Mouse (Mus musculus): ENCODE results near the gene Setd3. TPM values are rescaled to one million over a fixed set of nuclear protein-coding genes. Genes with fewer than 3 reads are reported as not detected.
A peak's percentile ranks its signal among the peaks of the same experiment; 100 is the strongest.

Setd3 gene
- polyA plus RNA-seq, 1 experiment from 2014 or later, result 93.0 TPM

GRCm38 (mm10) chr12:108193878-108194277 is 14.8 kb upstream of the Setd3 start:
- WGBS, result 83% methylated on average over 5 of the region's 5 CpGs
- H3K4me3 ChIP-seq (replicated peaks; ENCODE audit: low read length), result no peak overlapping the region
- peak; percentile 37; the same call in 1 of the 2 replicates for ATAC-seq (ENCODE audit: insufficient read depth, low FRiP score)
- no peaks in the 10 kb centered on the region for H3K27me3 ChIP-seq (ENCODE audit: control insufficient read depth, insufficient read depth, low read length)
- H3K4me1 ChIP-seq (ENCODE audit: control insufficient read depth, insufficient read depth, low read length), result no peaks in the 10 kb centered on the region
- H3K36me3 ChIP-seq (ENCODE audit: control insufficient read depth, insufficient read depth, low read length), result peaks cover 19% of the 10 kb centered on the region
- H3K9me3 ChIP-seq (replicated peaks; ENCODE audit: control insufficient read depth, low read length), result no peaks in the 10 kb centered on the region
- H3K4me2 ChIP-seq (ENCODE audit: low read depth, low read length), result no peak overlapping the region
- H3K27ac ChIP-seq (ENCODE audit: low read length), result no peak overlapping the region; the same call in 1 of the 2 replicates
- H3K9ac ChIP-seq (ENCODE audit: low read length), result no peak overlapping the region

- H3K27ac ChIP-seq (ENCODE audit: low read length), result no peak overlapping the region
- H3K27me3 ChIP-seq (ENCODE audit: control insufficient read depth, insufficient read depth, low read length), result no peaks in the 10 kb centered on the region
- H3K4me3 ChIP-seq (replicated peaks; ENCODE audit: low read length), result no peak overlapping the region
- H3K9ac ChIP-seq (ENCODE audit: low read length), result no peak overlapping the region
- H3K4me2 ChIP-seq (ENCODE audit: low read depth, low read length), result no peak overlapping the region
- WGBS, result 90% methylated on average over 6 of the region's 6 CpGs
- no peaks in the 10 kb centered on the region for H3K9me3 ChIP-seq (replicated peaks; ENCODE audit: control insufficient read depth, low read length)
- no peak for ATAC-seq (ENCODE audit: insufficient read depth, low FRiP score)
- peaks cover 17% of the 10 kb centered on the region for H3K36me3 ChIP-seq (ENCODE audit: control insufficient read depth, insufficient read depth, low read length)
- no peaks in the 10 kb centered on the region for H3K4me1 ChIP-seq (ENCODE audit: control insufficient read depth, insufficient read depth, low read length)
Measured at GRCm38 (mm10) chr12:108187541-108188091, 8.5 kb upstream of the Setd3 start.

DNA sequence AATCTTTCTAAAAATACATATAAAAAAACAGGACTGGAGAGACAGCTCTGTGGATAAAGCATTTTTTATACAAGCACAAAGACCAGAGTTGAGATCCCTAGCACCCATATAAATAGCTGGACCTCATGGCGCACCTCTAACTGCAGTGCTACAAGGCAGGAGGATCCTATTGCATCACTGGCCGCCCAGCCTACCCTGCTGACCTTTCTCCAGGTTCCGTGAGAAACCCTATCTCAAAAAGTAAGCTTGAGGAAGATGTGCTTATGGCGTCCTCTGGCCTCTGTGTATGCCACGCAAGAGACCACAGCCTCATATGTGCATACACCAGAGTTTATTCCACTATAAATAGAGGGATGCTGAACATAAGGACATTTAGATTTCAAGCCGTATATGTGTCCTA is 2.6 kb upstream of the Setd3 start:
- no peak overlapping the region for H3K27ac ChIP-seq (ENCODE audit: low read length)
- H3K4me3 ChIP-seq (replicated peaks; ENCODE audit: low read length), result no peak overlapping the region
- H3K4me2 ChIP-seq (ENCODE audit: low read depth, low read length), result no peak overlapping the region
- WGBS, result 91% methylated on average over 6 of the region's 6 CpGs
- peaks cover 4% of the 10 kb centered on the region for H3K36me3 ChIP-seq (ENCODE audit: control insufficient read depth, insufficient read depth, low read length)
- peaks cover 20% of the 10 kb centered on the region for H3K4me1 ChIP-seq (ENCODE audit: control insufficient read depth, insufficient read depth, low read length)
- H3K9me3 ChIP-seq (replicated peaks; ENCODE audit: control insufficient read depth, low read length), result no peaks in the 10 kb centered on the region
- H3K27me3 ChIP-seq (ENCODE audit: control insufficient read depth, insufficient read depth, low read length), result no peaks in the 10 kb centered on the region
- H3K9ac ChIP-seq (ENCODE audit: low read length), result no peak overlapping the region
- no peak for ATAC-seq (ENCODE audit: insufficient read depth, low FRiP score)

GRCm38 (mm10) chr12:108179321-108180266 is 480 bp upstream of the Setd3 start, which contains the start of gene Ccnk:
Gene Ccnk, plus strand, starts transcription at chr12:108179579.
- WGBS, result under 1% methylated on average over 79 of the region's 82 CpGs
- H3K4me2 ChIP-seq (ENCODE audit: low read depth, low read length), result peak within 1 kb of the TSS; percentile 91
- H3K27ac ChIP-seq (ENCODE audit: low read length), result peak within 1 kb of the TSS; percentile 97
- no peaks in the 10 kb centered on the region for H3K9me3 ChIP-seq (replicated peaks; ENCODE audit: control insufficient read depth, low read length)
- no peaks in the 10 kb centered on the region for H3K27me3 ChIP-seq (ENCODE audit: control insufficient read depth, insufficient read depth, low read length)
- peak within 1 kb of the TSS; percentile 98 for H3K4me3 ChIP-seq (replicated peaks; ENCODE audit: low read length)
- H3K4me1 ChIP-seq (ENCODE audit: control insufficient read depth, insufficient read depth, low read length), result peaks cover 29% of the 10 kb centered on the region
- H3K36me3 ChIP-seq (ENCODE audit: control insufficient read depth, insufficient read depth, low read length), result no peaks in the 10 kb centered on the region
- peak; percentile 97 for ATAC-seq (ENCODE audit: insufficient read depth, low FRiP score)
- peak within 1 kb of the TSS; percentile 99 for H3K9ac ChIP-seq (ENCODE audit: low read length)

DNA sequence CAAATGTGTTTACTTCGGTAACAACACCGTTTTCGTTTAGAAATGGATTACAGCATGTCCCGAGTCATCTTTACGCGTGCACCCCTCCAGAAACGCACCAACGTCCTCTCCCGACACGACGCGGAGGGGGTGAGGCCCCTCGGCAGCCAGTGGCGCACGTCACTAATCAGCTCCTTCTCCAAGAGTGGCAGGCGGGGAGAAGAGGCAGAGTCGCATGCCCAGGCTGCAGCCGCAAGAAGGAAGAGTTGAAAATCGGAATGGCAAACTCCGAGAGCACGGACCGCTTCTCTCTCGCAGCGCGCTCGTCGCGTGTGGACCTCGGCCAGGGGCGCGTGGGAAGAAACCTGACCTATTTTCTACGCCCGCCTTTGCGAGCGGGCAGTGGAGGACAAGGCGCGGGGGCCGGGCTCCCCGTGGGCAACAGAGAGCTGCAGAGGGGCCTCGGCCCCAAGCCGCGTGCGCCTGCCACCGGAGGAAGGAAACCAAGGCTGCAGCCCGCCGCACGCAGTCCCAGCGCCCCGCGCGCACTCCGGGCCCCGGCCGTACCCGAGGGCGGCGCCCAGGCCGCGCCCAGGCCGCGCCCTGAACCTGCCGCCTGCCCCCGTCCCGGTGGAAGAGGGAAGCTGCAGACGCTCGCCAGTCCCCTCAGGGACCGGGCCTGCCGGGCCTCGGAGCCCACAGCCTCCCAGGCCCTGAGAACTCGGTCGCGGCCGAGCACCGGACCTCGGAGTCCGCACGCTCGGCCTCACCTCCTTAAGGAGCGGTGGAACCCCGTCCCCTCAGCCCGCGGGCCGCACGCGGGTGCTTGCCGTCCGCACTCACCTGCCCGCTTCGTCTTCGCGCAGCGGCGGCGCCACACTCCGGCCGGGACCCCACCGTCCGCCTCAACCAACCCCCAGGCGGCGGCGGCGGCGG is 526 bp downstream of the Setd3 start:
- WGBS, result under 1% methylated on average over 102 of the region's 103 CpGs

DNA sequence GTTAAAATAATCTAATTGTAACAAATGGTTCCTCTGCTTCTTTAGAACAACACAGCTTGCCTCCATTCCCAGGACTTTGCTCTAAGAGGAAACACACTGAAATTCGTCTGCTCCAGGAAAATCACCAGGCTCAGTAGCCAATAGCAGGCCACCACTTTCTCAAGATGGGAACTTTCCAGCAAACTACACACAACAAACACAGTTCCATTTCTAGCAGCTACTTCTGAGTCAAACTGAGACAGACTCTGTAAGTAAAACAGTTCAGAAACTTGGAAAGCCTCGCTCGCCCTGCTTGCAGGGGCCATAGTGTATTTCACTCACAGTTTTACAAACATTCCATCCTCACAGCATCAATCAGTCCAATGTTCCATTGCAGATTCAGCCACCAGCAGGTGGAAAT is 2.7 kb downstream of the Setd3 start:
- no peak overlapping the region for H3K27ac ChIP-seq (ENCODE audit: low read length)
- no peaks in the 10 kb centered on the region for H3K36me3 ChIP-seq (ENCODE audit: control insufficient read depth, insufficient read depth, low read length)
- no peaks in the 10 kb centered on the region for H3K9me3 ChIP-seq (replicated peaks; ENCODE audit: control insufficient read depth, low read length)
- no peak overlapping the region for H3K9ac ChIP-seq (ENCODE audit: low read length)
- H3K27me3 ChIP-seq (ENCODE audit: control insufficient read depth, insufficient read depth, low read length), result no peaks in the 10 kb centered on the region
- no peak overlapping the region for H3K4me2 ChIP-seq (ENCODE audit: low read depth, low read length)
- ATAC-seq (ENCODE audit: insufficient read depth, low FRiP score), result no peak
- WGBS, result 61% methylated on average over 3 of the region's 3 CpGs
- peaks cover 34% of the 10 kb centered on the region for H3K4me1 ChIP-seq (ENCODE audit: control insufficient read depth, insufficient read depth, low read length)
- no peak overlapping the region for H3K4me3 ChIP-seq (replicated peaks; ENCODE audit: low read length)

More for the DNA sequence above, 526 bp downstream of the Setd3 start:
- Histone ChIP-seq H3K4me3 (replicated peaks; ENCODE audit: low read length) (peak overlapping the region; percentile 98), H3K9ac (ENCODE audit: low read length) (peak overlapping the region; percentile 99), H3K36me3 (ENCODE audit: control insufficient read depth, insufficient read depth, low read length) (no peaks in the 10 kb centered on the region), H3K27me3 (ENCODE audit: control insufficient read depth, insufficient read depth, low read length) (no peaks in the 10 kb centered on the region), H3K27ac (ENCODE audit: low read length) (peak overlapping the region; percentile 97), H3K9me3 (replicated peaks; ENCODE audit: control insufficient read depth, low read length) (no peaks in the 10 kb centered on the region), H3K4me2 (ENCODE audit: low read depth, low read length) (peak overlapping the region; percentile 91), H3K4me1 (ENCODE audit: control insufficient read depth, insufficient read depth, low read length) (peaks cover 29% of the 10 kb centered on the region)
- ATAC-seq (ENCODE audit: insufficient read depth, low FRiP score), result peak; percentile 41; the same call in 1 of the 2 replicates

DNA sequence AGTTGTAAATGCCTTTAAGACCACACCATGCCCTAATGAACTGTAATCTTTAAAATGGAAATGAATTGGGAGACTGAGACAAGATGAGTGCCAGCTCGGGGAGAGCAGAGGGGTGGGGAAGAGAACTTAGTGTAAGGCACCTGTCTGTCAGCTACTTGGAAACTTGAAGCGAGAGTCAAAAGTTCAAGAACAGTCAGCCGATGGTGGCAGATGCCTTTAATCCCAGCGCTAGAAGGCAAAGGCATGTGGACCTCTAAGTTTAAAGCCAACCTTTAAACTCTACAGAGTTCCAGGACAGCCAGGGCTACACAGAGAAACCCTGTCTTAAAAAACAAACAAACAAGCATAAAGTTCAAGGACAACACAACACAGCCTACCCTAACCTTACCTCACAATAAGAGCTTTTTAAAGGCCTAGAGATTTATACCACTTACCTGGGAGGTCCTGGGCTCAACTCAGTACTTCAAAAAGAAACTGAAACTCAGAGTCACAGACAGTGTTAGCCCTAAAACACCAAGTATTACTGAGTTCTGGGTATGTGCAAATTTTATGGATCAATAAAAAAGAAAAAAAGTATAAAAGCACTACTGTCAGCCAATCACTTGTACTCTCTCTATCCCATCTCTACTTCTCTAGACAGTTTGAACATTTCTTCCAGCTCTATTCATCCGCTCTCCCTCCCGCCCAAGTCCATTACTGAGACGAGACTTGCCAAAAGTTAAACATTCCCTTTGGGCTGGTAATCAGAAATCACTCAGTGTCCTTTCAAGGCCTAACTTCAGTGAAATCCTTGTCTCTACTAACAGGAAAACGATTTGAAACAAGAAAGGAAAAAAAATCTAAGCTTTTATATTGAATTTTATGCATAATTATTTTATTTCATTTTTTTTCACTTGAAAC is 4.3 kb downstream of the Setd3 start:
- ATAC-seq (ENCODE audit: insufficient read depth, low FRiP score), result no peak
- H3K27ac ChIP-seq (ENCODE audit: low read length), result no peak overlapping the region
- H3K36me3 ChIP-seq (ENCODE audit: control insufficient read depth, insufficient read depth, low read length), result no peaks in the 10 kb centered on the region
- H3K9ac ChIP-seq (ENCODE audit: low read length), result no peak overlapping the region
- no peaks in the 10 kb centered on the region for H3K9me3 ChIP-seq (replicated peaks; ENCODE audit: control insufficient read depth, low read length)
- H3K4me1 ChIP-seq (ENCODE audit: control insufficient read depth, insufficient read depth, low read length), result peaks cover 31% of the 10 kb centered on the region
- H3K4me2 ChIP-seq (ENCODE audit: low read depth, low read length), result no peak overlapping the region
- H3K27me3 ChIP-seq (ENCODE audit: control insufficient read depth, insufficient read depth, low read length), result no peaks in the 10 kb centered on the region
- WGBS, result 54% methylated on average over 8 of the region's 8 CpGs
- H3K4me3 ChIP-seq (replicated peaks; ENCODE audit: low read length), result no peak overlapping the region

- Histone ChIP-seq H3K27me3 (ENCODE audit: control insufficient read depth, insufficient read depth, low read length) (no peaks in the 10 kb centered on the region), H3K4me3 (replicated peaks; ENCODE audit: low read length) (no peak overlapping the region), H3K4me1 (ENCODE audit: control insufficient read depth, insufficient read depth, low read length) (peaks cover 30% of the 10 kb centered on the region), H3K4me2 (ENCODE audit: low read depth, low read length) (no peak overlapping the region), H3K9me3 (replicated peaks; ENCODE audit: control insufficient read depth, low read length) (no peaks in the 10 kb centered on the region), H3K27ac (ENCODE audit: low read length) (no peak overlapping the region), H3K36me3 (ENCODE audit: control insufficient read depth, insufficient read depth, low read length) (no peaks in the 10 kb centered on the region), H3K9ac (ENCODE audit: low read length) (no peak overlapping the region)
- 50% methylated on average over 4 of the region's 4 CpGs for WGBS
- ATAC-seq (ENCODE audit: insufficient read depth, low FRiP score), result no peak
Measured at GRCm38 (mm10) chr12:108172639-108173038, 6.5 kb downstream of the Setd3 start.
